Mouse (Mus musculus) right cerebral cortex, postnatal 10 days (tissue): ENCODE results near the gene Sorcs2.
A peak's percentile ranks its signal among the peaks of the same experiment; 100 is the strongest.

Source experiments
- DNase-seq, 2 experiments: peaks; one replicate each; pipeline ENCODE4 v3.0.0; 2021; ENCODE audit warnings: low spot score in 2 of 2

Gene Sorcs2

DNA sequence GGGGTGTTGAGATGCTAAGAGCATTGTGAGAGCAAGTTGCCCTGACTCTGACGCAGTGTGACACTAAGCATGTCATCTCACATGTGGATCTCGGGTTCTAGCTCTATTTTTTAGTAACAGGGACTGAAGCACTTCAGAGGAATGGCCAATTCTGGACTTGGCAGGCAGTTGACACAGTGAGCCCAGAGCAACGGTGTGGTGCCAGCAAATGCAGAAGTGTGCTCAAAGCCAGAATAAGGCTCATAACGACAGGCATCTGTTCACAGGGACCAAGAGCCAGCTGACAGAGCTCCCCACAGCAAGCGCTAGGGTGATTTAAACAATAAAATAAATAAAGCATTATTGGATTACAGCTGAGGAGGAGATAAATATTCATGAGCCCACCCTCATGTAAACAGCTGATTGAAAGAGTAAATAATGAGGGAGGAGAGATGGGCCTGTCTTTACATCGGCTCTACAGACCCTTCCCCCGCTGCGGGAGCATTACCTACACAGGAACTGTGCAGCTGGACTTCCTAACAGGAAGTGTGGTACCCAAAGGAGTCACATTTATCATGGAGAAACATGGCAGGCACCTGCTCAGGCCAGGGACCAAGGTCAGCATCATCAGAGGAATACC is 267.4 kb downstream of the Sorcs2 start:
- DNase-seq, result peak; percentile 67 to 78

GRCm38 (mm10) chr5:36129661-36130060 is 268.3 kb downstream of the Sorcs2 start:
- peak in 1 of 2 experiments; percentile 50 for DNase-seq

- no peak for DNase-seq
Observed at GRCm38 (mm10) chr5:36128513-36128912, 269.4 kb downstream of the Sorcs2 start.

DNA sequence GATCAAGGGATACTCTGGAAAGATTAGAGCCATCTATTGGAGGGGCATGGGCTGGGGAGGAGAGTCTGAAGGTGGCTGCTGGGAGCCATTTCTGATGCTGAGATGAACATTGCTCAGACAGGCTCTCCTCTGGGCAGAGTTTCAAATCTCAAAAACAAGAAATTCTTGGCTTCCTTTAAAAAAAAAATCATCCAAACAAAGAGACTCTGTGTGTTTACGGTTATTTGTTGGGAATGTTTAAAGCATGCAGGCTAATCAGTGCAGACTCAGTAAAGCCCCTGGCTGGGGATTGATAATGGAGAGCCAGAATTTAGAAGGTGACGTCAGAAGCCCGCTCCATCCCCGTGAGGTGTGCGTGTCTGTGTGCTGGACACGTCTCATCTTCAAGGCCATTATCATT is 272.9 kb downstream of the Sorcs2 start:
- DNase-seq, result no peak

DNA sequence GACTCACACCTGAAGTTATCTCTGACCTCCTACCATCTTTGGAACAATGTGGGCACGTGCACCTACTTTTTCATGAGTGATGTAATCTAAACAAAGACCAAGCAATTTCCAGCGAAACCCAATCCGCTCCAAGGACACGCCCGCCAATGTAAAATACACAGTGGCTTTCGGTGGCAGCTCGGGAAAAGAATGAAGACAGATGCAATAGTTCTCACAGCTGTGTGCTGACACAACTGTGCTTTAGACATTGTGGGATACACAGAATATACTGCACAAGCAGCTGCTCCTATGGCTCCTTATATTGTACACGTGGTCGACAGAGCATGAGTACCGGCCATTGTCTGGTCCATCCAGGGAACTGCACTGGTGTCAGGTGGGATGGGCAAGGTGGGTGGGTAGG is 275.0 kb downstream of the Sorcs2 start:
- DNase-seq, result no peak

DNA sequence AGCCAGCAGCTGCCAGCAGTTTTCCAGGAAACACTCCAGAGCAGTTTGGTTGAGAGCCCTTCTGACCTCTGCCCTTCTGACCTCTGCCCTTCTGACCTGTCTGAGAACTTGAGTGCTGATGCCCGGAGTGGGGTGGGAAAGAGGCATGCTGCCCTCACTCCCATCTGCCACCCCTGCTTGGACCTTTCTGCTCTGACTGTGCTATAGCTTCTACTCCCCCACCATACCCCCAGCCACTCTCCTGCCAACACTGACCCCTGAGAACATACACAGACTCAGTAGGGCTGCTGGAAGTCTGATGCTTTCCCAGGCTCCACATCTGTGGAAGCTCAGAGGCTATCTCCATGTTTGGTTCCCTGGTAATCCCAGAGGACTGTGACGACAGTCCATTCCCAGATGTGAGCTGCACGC is 277.0 kb downstream of the Sorcs2 start:
- DNase-seq, result no peak

DNA sequence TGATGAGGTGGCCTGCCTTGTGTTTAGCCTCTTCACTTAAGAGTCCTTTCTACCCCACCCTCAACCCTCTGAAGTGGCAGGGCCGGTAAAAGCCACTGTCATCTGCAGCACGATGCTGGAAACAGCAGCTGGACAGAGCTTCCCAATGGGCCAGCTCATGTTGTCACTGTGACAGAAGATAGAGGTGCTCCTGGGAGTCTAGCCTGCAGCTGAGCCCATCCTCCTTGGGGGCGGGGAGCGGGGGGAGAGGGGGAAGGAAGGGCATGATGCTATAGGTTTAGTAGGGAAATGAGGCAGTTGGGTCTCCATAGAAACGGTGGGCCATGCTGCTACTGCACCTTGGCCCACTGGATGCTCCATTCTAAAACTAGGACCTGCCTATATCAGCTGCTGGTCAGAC is 279.9 kb downstream of the Sorcs2 start:
- DNase-seq, result no peak

DNA sequence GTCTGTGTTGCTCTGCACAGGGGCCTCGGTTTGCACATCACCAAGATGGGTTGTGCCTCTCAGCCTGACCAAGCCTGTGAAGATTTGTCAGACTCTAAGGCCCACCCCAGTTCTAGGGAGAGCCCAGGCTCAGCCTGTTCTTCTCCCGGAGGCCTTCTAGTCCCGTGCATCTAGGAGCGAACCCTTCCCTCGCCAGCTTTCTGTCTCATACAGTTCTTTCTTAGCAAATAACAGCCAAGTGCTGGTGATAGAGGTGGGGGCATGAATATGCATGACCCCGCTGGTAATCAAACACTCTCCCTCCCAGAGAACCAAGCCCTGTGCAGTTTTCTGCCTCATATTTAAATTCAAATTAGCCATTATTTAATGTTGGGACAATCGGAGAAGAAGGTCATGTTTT is 282.4 kb downstream of the Sorcs2 start:
- DNase-seq, result no peak

DNA sequence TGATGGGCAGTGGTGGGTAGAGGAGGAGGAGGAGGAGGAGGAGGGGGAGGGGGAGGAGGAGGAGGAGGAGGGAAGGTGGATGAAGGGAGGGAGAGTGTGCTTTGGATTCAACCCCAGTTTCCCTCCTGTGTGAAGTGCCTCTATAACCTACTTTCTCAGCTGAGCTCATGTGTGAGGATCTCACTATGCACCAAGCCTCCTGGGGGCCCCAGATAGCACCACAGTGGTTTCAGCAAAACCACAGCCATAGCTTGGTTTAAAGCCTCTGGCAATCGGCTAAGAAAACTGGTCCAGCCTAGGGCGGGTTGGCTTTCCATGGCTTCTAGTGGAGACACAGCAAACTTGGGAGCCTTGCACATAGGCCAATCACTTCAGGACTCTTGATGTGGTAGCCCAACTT is 284.2 kb downstream of the Sorcs2 start:
- no peak for DNase-seq

DNA sequence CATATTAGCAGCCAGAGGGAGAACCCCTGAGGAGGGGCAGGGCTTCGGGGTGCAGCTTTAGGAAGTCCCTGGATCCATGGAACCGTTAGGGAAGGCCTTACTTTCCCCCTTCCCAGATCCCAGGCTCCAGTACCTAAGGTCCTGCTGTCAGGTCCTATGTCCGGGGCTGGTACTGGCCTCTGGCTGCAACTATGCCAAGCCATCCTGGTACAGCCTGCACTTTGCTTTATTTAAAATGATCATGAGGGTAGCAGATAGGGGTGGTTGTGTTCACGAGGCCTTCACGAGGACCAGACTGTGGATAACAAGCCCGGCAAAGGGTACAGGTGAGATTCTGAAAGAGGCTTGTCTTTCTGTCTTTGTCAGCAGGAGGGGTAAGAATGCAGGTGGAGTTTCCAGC is 285.2 kb downstream of the Sorcs2 start:
- no peak for DNase-seq

- no peak for DNase-seq
Observed at GRCm38 (mm10) chr5:36111516-36111915, 286.4 kb downstream of the Sorcs2 start.

DNA sequence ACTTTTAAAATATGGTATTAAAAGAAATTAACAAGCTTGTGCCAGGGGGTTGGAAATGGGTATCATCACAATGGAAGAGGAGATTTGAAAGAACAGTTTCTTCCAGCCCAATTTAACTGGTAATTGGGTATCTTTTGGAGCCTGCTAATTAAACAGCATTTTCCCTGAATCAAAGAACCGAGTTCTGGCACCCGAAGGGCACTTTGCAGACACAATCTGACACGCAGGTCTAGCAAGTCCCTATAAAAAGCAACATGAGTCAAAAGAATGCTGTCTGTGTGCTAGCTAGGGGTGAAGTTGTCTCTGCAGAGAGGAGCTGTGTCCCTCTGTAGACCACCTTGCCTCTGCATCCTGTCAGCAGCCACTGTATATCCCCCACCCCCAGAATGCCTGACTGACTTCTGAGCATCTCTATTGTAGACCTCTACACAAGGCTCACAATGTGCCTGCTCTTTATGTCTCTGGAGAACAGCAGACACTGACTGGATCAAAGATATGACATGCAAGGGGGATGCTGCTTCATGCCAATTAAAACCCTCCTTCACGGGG is 289.5 kb downstream of the Sorcs2 start:
- DNase-seq, result no peak

GRCm38 (mm10) chr5:36103483-36103882 is 294.5 kb downstream of the Sorcs2 start:
- DNase-seq, result no peak

- no peak for DNase-seq
Observed at GRCm38 (mm10) chr5:36101129-36101528, 296.8 kb downstream of the Sorcs2 start.

DNA sequence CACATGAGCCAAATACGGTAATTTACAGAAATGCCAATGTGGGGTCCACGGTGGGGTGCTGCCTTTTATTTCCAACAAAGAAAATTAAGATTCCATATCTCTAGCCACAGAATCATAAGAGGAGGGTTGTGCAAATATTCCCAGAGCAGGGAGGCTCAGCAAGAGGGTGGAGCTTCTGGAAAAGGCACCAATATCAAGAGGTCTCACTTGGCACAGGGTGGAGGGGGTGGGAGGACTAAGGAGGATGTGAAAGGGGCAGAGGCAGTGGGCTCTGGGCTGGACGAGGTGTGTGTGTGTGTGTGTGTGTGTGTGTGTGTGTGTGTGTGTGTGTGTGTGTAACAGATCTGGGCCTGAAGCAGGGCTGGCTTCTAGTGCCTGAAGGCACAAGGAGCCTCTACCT is 297.5 kb downstream of the Sorcs2 start:
- DNase-seq, result no peak

GRCm38 (mm10) chr5:36099662-36100061 is 298.3 kb downstream of the Sorcs2 start:
- DNase-seq, result peak in 1 of 2 experiments; percentile 53

GRCm38 (mm10) chr5:36096046-36096445 is 301.9 kb downstream of the Sorcs2 start:
- DNase-seq, result peak; percentile 62 to 66

GRCm38 (mm10) chr5:36090036-36090435 is 307.9 kb downstream of the Sorcs2 start:
- DNase-seq, result no peak

DNA sequence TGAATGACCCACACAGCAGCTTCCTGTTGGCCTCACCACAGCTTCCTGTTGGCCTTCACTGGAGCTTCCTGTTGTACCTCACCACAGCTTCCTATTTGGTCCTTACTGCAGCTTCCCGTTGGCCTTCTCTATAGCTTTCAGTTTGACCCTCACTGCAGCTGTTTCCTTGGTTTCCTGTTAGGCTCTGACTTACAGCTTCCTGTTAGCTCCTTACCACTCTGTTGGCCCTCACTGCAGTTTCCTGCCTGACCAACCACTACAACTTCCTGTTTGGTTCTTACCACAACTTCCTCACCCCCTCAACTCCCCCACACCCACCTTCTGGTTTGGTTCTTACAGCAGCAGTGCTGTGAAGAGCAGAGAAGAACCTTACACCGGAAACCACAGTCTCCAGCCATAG is 308.7 kb downstream of the Sorcs2 start:
- no peak for DNase-seq

- no peak for DNase-seq
Observed at GRCm38 (mm10) chr5:36086931-36087330, 311.0 kb downstream of the Sorcs2 start.

GRCm38 (mm10) chr5:36085621-36086020 is 312.3 kb downstream of the Sorcs2 start:
- peak; percentile 62 to 84 for DNase-seq

GRCm38 (mm10) chr5:36083869-36084565 is 313.9 kb downstream of the Sorcs2 start:
- peak; percentile 62 to 73 for DNase-seq

DNA sequence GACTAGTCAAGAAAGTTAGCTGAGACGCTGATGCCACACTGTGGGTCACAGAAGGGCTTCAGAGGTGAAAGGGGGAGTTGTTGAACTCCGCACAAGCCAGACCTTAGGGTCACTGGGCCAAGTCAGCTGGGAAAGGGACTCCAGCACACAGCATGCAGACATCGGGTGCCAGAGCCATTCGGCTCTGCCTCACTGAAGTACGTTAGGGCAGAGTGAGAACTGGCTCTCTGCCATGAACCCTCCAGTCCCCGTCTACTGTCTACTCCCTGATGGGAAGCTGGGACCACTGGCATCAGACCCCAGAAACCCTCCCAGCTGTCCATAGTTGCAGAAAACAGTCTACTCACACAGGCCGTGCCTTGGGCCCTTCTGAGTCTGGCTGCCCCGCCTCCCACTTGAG is 316.9 kb downstream of the Sorcs2 start:
- no peak for DNase-seq
